Comparison of ENCODE assay signal across 17 mouse cellular contexts in the genomic region with DNA sequence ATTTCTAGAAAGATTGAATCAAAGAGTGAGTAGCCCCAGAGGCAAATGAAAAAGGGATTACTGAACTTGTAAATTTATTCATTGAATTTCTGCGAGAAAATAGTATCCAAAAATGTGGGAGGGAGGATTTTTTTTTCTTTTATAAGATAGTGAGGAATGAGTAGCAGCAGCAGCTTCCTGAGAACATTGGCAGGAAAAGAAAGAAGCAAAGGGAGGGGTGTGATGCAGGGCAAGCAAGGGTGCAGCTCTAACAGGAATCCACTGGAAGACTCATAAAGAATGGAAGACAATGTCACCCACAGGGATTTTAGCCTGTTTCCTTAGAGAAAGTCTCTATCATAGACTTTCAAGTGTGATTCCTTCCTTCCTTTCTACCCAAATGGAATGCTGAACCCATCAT.
"Had no signal": no experiment of that assay in that cellular context is flagged by ENCODE, and none has a peak within 500 bp of the region (broad histone marks: within the 10 kb centered on the region; RNA-seq: fewer than 3 reads in every experiment).

No protein-coding gene starts in this region.

- H3K27ac ChIP-seq: liver, embryonic 14.5 days; midbrain, embryonic 12.5 days; neural tube, embryonic 13.5 days; neural tube, embryonic 15.5 days had no signal

- H3K9me3 ChIP-seq: megakaryocyte, embryonic 14.5 days; midbrain, embryonic 12.5 days; neural tube, embryonic 13.5 days; neural tube, embryonic 15.5 days had no signal

- H3K4me1 ChIP-seq: megakaryocyte, embryonic 14.5 days; midbrain, embryonic 12.5 days; neural tube, embryonic 13.5 days; neural tube, embryonic 15.5 days had no signal

- H3K4me3 ChIP-seq: megakaryocyte, embryonic 14.5 days; midbrain, embryonic 12.5 days; myocyte; neural tube, embryonic 13.5 days; neural tube, embryonic 15.5 days had no signal

- H3K27me3 ChIP-seq: megakaryocyte, embryonic 14.5 days; midbrain, embryonic 12.5 days; neural tube, embryonic 13.5 days; neural tube, embryonic 15.5 days had no signal

- H3K36me3 ChIP-seq: midbrain, embryonic 12.5 days; neural tube, embryonic 13.5 days; neural tube, embryonic 15.5 days had no signal

- DNase-seq: lung, adult 18-20 months; lung, embryonic 14.5 days; lung, postnatal 10 days; lung, postnatal 4 days; retina, postnatal 1 day; right cerebral cortex, postnatal 25 days; right cerebral cortex, postnatal 4 days; spleen, adult 18-20 months; thymus, adult 2 months; thymus, postnatal 25 days; thymus, postnatal 4 days had no signal
